Mouse (Mus musculus): ENCODE results near the gene Muc1.
A peak's percentile ranks its signal among the peaks of the same experiment; 100 is the strongest.
"Not testable (repeated sequence)": the region's sequence is repeated elsewhere in the genome, so short reads cannot be mapped to it uniquely, and the experiment has no call there.

Muc1 gene

DNA sequence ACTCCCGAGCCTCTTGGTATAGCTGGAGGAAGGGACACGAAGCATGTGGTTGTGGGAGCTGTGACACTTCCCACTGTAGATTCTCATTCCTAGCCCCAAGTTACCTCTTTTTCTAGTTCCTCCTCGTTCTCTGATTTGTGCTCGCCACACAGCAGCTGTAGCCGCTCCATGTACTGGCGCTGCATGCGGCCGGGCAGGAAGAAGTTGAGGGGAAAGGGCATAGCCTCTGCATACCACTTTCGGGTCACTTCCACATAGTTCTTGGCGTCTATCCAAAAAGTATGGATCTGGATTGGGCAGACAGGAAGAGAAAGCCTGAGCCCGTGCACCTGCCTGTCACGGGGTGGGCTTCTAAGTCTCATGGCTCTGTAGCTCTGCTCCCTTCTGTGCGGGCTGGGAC lies 18.7 kb upstream of the Muc1 start:
- DNase-seq = no peak

DNA sequence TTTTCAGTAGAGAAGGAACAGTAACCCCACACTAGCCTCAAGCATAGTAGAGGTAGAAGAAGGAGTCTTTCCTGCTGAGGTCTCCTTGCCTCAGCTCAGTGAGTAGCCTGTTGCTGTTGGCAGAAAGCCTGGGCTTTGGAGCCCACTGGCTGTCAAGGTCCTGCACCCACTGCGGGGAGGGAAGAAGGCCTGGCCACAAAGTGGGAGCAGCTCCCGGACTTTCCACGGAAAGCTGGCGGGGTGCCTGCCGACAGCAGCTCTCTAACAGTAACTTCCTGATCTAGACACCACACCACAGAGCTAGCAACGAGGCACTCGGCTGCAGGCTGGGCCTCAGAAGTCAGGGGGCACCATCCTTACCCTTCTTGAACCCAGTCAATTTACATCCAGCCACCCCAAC lies 18.1 kb upstream of the Muc1 start:
- DNase-seq = peak in 1 of 2 experiments; percentile 46

DNA sequence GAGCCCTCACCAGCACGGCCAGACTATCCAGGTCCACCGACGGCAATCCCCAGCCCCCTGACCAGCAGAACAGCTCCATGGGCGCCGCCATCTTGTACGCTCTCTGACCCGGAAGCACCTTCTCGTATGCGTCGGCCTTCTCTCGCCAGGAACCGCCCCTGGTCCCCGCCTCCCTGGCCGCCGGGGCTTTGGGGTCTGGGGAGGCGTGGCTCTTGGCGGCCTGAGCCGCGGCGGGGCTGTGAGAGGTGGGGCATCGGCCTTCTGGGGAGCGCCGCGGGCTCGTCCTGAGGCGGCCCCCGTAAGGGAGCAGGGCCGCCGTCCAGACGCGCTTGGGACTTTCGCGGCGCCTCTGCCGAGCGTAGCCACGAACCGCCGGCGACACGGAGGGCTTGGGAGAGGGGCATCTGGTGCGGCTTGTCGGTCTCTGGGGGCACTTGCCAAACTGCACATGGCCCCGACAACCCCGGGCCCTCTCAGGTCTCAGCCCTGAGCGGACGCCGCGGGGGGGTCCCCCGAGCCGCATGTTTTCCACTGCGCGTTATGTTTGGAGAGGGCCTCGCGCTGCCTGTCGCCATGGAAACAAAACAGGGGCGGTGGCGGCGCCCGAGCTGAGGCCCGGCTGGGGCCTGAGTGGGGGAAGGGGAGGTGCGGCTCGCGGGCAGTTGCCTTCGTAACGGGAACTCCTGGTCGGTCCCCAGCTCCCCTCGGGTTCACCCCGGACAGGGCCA lies 14.9 kb upstream of the Muc1 start:
- peak; percentile 90 to 93 for DNase-seq

DNA sequence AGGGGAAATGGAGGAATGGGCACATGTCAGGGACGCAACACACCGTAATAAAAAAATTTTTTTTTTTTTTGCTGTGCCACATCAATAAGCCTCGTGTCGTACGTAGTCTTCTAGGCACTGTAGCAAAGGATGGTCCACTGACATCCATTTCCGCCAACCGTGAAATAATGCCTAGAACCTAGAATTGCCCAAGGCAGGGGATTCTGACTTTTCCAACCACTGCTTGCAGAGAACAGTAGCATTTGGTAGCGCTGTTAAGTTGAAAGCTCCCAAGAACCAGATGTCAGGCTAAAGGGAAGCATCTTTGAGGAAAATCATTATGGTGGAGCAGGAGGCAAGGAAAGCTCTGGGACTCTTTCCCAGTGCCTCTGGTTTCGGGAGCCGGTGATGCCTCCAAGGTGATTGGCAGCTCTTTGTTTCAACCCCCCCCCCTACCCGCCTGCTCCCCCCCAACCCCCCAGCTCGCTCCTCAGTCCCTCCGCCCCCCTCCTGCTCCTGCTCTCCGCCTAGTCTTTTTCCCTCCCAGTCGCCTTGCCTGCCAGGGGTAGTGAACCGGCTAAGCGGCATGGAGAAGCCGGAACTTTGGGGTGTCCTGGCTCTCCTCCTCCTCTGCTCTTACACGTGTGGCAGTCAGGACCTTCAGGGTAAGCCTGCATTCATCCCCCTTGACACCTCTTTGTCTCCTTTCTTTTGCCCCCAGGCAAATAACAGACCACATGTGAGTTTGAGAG lies 14.0 kb upstream of the Muc1 start, which contains the start of gene Thbs3:
Gene Thbs3, plus strand, starts transcription at position 500 of the 731 bp plus-strand sequence.
- peak in 1 of 2 experiments; percentile 7 for DNase-seq

DNA sequence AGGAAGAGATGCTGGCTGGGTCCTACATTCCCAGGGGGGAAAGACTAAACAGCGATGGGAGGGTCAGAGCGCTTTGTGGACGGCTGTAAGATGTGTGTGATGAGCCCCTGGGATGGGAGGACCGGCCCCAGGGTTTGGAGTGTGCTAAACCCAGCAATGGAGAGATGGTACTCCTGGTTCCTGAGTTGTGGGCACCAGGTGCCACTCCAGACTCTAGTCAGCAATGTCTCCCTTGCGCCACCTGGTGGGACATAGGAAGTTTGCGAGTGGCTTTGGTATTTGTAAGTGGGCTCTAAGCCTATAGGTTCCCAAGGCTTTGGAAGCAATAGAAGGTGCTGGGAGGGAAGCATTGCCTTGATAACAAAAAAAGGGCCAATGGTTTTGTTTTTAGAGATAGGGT lies 13.0 kb upstream of the Muc1 start:
- DNase-seq = peak; percentile 87 to 92

DNA sequence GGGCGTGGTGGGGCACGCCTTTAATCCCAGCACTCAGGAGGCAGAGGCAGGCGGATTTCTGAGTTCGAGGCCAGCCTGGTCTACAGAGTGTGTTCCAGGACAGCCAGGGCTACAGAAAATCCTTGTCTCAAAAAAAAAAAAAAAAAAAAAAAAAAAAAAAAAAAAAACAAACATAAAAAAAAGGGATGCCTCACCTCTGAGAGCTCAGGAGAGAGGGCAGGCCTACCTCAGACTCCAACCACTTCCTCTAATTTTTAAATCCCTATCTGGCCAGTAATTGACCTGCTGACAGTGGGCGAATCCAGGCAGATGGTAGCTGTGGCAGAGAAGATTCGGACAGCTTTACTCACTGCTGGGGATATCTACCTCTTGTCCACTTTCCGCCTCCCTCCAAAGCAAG lies 12.4 kb upstream of the Muc1 start:
- not testable (repeated sequence) for DNase-seq

DNA sequence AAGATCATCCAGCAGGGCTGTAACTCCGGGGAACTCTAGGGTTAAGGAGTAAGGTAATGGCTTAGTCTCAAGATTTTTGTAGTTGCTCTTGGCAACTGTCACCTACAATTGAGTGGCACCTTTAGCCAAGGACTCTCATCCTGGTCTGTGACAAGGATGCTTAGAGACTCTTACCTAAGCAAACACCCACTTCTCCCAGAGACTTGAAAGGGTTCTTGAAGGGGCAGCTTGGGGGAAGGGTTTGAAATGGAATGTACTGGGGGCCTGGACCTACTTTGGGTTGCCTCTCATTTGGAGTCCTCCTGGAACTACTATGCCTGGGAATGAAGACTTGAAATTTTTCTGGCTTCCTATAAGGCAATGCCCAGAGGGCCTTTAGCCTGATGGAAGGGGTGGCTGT lies 10.6 kb upstream of the Muc1 start:
- DNase-seq = no peak

DNA sequence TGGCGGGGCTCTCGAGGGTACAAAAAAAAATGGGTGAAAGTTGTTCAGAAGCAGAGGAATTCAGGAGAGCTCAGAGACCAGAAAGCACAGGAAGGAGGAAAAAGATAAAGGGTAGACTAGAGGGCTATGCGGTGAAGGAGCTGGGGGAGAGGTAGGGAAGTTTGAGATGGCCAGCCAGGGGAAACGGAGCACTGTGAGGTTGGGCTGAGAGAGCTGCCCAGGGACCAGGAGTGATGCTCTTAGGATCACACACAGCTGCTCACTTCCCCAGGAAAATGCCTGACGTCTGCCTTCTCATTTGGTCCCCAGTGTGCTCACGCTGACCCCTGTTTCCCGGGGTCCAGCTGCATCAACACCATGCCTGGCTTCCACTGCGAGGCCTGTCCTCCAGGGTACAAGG lies 9.3 kb upstream of the Muc1 start:
- no peak for DNase-seq

DNA sequence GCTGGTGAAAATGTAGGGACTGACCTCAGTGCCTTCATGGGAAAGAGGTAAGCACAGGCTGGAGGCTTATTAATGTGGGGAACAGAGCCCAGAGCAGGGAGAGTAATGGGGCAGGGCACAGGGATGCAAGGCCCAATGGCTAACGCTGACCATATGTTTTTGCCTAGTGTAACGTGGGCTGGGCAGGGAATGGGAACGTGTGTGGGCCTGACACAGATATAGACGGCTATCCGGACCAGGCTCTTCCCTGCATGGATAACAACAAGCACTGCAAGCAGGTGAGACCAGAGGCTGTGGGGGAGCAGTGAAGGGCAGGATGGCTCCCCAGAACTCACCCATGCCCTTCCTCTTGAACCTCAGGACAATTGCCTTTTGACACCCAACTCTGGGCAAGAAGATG lies 7.7 kb upstream of the Muc1 start:
- DNase-seq = no peak

DNA sequence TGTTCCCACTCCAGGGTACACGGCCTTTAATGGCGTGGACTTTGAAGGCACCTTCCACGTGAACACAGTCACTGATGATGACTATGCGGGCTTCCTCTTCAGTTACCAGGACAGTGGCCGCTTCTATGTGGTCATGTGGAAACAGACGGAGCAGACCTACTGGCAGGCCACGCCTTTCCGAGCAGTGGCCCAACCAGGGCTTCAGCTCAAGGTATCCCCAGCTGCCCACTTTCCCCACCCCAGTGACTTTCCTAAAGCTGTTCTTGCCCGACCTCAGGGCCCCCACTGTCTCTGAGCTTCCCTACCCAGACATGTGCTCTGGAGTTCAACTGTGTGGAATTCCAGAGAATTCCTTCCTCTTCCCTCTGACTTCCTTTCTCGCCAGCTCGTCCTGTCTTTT lies 4.1 kb upstream of the Muc1 start:
- no peak for DNase-seq

DNA sequence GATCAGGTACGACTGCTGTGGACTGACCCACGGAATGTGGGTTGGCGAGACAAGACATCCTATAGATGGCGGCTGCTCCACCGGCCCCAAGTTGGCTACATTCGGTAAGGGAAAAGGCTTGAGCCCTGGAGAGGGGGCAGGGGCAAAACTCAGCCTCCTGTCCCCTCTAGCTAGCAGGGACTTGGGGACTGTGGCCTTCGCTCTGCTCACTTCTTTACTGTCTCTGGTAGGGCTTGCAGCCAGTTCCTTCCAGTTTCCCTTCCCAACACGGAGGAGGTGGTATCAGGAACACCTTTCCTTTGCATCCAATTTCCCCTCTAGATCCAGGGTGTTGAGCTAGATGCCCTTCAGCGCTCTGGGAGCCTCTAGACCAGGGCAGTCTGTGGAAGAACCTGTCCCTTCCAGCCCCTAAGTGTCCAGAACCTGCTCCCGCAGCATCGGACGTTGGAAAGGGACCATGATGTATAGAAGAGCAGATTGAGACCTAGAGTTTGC lies 3.5 kb upstream of the Muc1 start:
- DNase-seq = no peak

DNA sequence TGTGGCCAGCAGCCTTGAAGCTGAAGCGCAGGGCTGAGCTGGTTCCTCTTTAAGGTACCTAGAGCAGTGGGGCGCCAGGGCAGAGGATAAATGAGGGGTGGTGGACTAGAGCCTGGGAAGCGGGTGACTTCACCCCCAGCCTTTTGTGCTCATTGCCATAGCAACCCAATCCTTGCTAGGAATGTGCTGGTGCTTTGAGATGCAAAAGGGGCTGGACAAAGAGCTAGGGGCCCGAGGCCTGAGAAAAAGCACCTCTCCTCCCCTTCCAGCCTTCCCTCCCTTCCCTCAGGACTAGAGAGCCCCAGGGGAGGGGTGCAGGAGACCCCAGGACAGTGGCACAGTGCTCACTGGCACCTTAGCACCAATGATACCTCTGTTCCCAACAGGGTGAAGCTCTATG lies 2.9 kb upstream of the Muc1 start:
- DNase-seq = no peak

DNA sequence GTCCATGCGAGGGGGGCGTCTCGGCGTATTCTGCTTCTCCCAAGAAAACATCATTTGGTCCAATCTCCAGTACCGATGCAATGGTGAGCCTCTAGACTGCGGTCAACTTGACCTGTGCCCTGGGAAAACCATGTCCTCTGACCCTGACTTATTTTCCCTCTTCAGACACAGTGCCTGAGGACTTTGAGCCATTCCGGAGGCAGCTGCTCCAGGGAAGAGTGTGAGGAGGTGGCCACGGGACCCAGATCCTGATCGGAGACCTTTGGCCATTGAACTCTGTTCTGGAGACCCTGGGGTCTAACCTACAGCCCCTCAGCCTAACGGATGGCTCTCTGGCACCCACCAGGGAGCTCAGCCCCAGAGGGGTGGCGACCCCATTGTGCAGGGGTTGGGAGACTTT lies 2.5 kb upstream of the Muc1 start:
- DNase-seq = no peak

DNA sequence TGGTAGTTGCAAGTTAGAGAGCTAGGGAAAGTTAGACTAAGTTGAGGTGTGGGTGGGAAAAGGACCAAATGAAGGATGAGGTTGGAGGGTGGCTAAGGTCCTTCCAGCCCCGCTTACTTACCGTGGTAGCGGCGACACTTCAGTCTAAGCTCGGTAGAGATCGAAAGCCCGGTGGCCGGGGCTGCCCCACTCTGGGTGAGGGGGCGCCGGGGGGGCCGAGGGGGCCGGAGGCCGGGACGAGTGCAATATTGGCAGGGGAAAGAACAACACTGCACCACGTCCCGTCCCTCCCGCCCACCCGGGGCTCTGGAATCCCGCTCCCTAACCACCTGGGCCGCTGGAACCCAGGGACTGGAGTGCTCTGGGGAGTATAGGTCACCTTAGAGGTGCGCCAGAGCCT lies 2.0 kb upstream of the Muc1 start, which contains the start of gene Mtx1:
Gene Mtx1, minus strand, starts transcription at position 189 of the 400 bp plus-strand sequence.
- DNase-seq = no peak

DNA sequence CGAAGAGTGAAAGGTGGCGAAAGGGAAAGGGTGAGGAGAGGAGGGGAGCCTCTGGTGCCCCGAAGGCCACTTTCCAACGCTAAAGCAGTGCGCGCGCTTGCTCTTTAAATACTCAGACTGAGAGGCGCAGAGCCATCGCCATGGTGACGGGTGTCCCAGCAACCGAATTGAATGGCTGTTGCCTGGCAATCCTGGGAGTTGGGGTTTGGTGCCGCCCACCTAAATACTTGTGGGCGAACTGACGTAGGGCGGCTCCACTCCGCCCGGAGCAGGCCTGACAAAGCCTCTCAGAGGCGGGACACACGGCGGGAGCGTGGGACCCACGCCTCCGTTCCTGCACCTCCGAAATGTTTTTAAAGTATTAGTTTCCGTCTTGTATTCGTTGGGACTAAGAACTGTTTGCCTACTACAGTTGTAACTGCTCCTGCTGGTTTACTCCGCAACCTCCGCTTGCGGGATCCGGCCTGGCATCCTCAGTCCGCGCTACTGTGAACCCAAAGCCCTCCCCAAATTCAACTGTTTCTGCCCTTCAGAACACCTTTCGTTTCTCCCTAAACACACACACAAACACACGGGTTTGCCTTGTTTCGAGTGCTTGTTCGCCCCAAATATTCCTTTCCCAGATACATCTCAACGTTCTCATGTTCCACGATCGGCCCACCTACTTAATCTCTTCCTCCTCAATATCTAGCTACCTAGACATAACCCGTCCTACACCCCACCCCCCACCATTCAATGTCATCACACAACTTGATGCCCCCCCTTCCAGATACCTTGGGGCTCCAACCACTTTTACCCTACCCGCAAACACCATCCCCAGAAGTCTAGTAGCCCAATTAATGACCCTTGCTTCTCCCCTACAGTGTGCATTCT lies 1.3 kb upstream of the Muc1 start:
- peak; percentile 51 to 63 for DNase-seq

DNA sequence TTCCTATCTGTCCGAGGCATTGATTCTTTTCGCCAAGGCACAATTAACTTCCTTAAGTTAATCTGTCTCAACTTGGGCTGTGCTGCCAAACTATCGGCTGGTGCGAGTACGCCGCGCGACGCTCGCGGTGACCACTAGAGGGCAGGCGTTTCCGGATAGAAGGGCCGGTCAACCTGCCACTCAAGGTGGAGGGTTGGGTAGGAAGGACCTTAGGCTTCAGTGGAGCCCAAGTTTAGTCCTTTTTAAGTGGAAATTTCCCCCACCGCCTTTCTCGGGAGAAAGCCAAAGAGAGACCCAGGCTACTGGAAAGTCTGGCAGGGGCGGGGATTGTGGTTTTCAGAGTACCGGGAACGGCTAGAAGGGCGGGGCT lies 692 bp upstream of the Muc1 start:
- peak; percentile 92 to 94 for DNase-seq

DNA sequence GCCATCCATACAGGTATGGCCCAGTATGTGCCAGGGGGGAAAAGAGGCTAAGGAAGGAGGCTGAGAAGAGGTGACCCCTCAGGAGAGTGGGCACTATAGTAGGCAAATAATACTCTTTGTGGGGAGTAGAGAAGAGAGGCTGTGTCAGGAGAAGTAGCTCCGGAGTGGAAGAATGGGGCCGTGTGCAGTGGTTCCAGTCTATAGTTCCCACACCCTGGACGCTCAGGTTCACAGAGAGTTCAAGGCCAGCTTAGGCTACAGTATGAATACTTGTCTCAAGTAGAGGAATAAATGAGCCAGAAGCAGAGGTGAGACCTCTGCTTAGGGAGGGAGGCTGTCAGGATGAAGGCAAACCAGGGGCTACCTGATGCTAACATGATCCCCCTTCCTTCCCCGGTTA lies 419 bp downstream of the Muc1 start:
- DNase-seq = no peak

DNA sequence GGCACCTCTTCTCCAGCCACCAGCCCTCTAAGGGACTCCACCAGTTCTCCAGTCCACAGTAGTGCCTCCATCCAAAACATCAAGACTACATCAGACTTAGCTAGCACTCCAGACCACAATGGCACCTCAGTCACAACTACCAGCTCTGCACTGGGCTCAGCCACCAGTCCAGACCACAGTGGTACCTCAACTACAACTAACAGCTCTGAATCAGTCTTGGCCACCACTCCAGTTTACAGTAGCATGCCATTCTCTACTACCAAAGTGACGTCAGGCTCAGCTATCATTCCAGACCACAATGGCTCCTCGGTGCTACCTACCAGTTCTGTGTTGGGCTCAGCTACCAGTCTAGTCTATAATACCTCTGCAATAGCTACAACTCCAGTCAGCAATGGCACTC lies 1.7 kb downstream of the Muc1 start:
- no peak for DNase-seq

DNA sequence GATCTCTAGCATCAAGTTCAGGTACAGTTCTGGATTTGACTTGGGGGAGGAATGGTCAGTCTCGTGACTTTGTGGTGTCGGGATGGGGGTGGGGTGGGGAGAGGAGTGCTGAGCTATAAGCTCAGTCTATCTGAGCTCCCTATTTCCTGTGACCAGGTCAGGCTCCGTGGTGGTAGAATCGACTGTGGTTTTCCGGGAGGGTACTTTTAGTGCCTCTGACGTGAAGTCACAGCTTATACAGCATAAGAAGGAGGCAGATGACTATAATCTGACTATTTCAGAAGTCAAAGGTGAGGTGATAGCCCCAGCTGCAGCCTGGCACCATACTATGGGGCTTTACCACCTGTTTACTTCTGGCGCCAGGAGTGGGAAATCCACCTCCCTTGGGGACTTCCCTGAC lies 2.5 kb downstream of the Muc1 start:
- no peak for DNase-seq

DNA sequence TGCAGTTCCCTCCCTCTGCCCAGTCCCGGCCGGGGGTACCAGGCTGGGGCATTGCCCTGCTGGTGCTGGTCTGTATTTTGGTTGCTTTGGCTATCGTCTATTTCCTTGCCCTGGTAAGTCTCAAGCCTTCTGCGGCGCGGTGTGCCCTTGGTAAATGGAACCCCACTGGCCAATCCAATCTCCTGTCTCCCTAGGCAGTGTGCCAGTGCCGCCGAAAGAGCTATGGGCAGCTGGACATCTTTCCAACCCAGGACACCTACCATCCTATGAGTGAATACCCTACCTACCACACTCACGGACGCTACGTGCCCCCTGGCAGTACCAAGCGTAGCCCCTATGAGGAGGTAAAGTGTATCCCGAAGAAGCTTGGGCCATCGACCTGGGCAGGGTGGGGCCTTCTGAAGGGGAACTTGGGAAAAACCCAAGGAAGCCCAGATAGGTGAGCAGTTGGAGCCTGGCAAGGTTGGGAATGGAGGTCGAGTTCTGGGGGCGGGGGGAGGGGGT lies 3.0 kb downstream of the Muc1 start:
- DNase-seq = peak in 1 of 2 experiments; percentile 65

DNA sequence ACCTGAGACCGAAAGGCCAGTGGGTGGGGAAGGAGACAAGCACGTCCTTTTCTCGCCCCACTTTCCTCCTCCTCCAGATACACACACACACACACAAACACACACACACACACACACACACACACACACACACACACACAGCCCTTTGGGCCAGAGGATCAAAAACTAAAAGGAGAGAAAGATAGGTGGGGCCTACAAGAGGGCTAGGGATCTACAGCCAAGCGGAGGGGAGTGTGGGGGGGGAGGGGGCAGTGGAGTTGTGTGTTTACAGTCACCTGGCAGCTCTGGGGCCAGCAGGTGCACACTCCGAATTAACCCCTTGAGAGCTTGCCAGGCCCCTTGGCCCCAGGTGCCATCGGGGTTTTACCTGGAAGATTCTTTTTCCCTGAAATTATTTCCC lies 3.8 kb downstream of the Muc1 start:
- DNase-seq = no peak

DNA sequence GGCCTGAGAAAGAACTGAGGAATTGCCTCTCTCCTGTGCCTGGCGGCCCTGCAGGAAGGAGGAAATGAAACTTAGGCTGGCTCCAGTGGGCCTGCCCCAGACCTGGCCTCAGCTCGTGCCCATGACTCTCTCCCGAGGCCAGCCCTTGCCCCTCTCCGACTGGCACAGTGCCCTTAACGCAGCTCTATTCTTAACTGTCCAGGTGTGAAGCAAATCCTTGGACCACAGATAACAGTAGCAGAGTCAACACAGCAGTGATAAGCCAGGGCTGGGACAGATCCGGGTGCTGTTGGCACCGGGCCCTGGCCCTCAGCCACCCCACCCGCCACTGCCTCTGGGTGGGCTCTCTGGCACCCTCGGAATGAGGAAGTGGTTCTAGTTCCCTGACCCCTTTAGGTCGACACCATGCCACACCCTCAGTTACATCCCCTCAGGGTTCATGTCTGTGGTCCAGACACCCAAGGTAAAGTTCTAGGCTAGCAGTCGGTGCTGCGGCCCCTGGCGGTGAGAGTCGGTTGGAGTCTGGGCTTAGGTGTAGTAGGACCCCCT lies 4.8 kb downstream of the Muc1 start:
- peak in 1 of 2 experiments; percentile 37 for DNase-seq

DNA sequence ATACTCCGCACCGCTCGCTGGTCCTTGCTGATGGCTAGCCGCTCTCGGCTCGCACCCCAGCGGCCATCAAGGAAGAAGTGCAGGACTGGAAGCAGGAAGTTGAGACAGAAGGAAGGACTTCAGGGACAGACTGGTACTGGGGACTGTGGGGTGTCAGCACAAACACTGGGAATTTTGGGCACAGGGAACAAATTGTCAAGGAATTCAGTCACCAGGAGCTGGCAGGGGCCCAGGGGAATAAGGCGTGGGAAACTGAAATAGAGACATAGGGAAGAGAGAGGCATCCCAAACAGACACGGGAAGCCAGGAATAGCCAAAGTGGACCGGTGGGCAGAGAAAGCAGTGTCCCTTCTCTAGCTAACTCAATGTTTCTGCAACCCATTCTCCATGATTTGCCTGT lies 7.7 kb downstream of the Muc1 start:
- no peak for DNase-seq

All from cerebellum, postnatal 25 days (tissue).